Mouse (Mus musculus): Measurements from ENCODE around the gene Masp1.

Gene Masp1

DNA sequence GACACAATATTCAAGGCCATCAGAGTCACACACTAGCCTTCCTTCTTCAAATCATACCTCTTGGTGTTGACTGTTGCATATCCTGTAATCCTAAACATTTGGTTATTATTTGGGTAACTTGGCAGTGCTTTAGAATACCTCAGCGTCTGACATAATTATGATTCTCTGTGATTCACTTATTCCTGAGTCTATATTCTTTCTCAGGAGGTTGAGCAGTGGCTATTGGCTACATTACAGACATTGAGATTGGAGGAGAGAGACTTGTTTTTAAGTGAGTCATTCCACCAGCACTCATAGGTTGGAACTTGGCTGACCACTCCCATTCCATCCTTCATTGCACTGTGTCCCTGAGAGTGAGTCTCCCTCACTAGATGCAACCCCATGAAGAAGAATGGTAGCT, 7.2 kb downstream of the Masp1 start:
- no peak for DNase-seq (ENCODE audit: low spot score)

DNA sequence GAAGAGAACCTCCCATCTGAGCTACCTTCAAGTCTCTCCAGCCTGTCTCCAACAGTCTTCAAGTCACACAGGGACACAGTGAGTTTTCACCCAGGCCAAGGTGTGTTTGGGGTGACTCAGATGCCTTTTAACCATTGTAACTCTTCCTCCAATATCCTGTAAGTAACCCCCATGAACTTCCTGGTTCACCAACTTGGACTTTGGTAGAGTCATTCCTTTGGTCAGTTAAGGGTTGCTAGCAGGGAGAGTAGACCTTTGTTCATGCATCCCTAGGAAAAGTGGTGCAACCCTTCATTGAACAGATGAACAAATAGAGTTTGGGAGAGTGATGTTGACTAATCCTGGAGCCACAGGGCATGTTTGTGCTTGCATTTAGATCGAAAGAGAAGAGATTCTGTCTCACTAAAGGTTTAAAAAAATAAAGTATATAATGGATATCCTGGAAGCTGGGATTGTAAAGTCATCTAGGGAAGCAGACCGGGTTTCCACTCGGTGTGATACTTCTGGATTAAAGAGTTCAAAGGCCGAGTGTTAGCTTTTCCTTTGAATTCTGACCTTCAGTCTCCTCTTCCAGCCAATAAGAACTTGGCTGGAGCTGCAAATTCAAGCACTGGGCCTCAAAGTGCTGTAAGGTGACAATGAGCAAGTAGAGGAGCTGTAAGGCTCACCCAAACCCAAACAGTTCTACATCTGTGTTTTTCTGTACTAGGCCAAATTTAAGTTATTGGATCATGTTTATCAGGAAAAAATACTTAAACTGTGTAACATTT, 9.3 kb downstream of the Masp1 start:
- no peak for DNase-seq (ENCODE audit: low spot score)

DNA sequence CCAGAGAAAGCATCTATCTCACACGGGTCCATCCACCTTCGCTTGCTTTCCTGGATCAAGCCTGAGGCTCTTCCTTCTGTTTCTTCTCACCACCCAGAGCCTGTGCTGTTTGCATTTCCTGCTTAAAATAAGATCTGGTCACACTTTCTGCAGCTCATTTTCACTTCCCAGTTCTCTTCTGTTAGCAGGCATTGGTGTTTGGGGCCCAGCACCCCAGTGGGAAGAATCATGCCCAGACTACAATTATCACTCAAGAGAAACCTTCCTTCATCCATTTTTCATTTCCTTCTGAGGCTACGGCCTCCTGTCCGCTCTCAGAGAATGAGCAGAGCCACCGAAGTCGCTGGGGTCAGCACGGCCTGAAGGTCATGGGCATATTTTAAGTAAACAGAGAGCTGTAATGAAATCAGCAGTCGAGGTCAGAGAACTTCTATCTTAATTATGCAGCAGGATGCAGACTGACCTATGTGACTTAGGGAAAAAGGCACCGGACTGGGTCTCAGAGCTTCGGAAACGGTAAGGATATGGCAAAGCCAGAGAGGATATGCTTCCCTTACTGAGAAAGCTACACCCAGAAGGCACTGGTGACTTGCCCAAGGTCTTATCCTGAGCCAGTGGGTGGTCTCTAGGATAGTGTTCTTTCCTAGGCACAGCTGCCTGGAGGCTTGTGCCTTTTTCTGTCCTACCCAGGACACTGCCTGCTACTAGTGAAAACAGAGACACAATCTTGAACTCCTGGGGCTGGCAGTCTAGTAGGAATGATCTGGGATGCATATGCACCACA, 14.5 kb downstream of the Masp1 start:
- no peak for DNase-seq (ENCODE audit: low spot score)

DNA sequence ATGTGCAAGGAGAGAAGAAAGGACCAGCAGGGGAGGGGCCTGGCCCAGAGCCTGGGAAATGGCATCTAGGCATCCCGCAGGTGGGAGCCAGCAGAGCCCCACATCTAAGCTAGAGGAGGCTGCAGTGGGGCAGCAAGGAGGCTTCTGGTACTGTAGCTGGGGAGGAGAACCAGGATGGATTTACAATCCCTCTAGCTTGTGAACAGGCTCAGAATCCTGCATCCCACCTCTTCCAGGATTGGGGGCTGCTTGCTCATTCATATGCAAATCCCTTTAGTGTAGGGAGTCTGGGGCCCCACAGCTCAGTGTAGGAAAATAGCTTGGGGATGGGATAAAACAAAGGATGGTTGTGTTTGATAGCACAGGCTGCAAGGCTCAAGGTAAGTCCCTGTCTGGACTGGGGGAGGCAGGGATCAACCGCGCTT, 16.3 kb downstream of the Masp1 start:
- DNase-seq (ENCODE audit: low spot score): no peak

DNA sequence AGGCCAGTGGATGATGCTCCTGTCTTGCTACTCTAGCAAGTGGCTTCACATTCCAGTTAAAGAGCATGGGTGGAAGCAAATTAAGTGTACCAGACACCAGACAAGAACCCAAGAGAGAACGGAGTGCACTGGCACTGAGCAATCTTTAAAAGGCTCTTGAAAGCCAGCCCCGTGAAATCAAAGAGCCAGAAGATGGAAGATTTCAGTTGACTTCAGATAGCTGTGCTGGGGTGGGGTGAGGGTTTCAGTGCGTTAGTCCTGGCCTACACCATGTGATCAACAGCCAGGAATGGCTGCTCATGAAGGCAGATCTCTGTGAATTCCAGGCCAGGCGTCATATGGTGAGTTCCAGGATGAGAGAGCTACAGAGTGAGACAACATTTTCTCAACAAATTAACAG, 17.3 kb downstream of the Masp1 start:
- no peak for DNase-seq (ENCODE audit: low spot score)

DNA sequence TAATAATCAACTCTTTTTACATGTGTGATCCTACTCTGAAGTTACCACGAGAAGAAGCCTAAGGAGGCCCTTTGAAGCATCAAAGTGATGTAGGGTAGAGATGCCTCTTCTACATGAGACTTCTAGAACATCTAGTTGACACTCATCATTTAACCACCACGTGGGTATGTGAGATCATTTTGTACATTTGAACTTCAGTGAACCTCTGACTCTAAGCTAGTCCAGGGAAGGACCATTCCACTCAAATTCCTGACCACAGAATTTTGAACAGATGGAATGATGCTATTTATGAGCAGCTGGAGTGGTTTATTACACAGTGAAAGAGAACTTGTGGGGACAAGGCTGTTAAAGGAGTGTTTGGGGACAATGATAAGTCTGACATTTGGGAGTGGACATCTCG, 18.1 kb downstream of the Masp1 start:
- no peak for DNase-seq (ENCODE audit: low spot score)

DNA sequence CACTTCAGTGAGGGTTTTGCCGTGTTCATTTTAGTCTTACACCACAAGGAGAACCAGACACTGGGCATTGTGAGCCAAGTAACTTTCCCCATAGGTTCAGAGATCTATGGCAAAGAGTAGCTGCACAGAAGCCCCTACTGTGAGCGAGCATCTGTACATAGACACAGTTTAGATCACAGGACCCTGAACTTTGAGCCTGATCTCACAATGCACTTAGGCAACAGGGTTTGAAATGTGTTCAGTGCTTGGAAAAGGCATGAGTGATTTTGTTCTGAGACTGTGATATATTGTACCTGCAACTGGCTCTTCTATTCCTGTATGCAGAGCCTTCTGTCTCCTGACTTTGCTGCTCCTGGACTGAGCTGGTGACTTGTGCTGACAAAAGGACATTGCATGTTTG, 19.3 kb downstream of the Masp1 start:
- no peak for DNase-seq (ENCODE audit: low spot score)

DNA sequence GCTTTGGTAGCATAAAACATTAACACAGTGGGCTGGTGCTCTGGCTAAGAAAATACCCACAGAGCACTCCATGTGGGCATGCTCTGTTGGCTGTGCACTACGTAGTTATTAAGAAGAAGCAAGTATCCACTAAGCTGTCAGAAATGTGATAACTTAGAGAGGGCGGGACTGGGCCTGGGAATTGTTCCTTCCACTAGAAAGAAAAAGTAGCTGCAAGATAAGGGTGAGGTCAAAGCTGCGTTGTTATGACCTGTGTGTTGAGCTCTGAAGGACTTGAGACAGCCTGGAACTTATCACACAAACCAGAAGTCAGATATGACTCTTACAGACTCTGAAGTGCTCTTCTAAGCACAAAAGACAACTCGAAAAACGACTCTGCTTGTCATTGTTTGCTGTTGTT, 20.1 kb downstream of the Masp1 start:
- peak; percentile 43 for DNase-seq (ENCODE audit: low spot score)

DNA sequence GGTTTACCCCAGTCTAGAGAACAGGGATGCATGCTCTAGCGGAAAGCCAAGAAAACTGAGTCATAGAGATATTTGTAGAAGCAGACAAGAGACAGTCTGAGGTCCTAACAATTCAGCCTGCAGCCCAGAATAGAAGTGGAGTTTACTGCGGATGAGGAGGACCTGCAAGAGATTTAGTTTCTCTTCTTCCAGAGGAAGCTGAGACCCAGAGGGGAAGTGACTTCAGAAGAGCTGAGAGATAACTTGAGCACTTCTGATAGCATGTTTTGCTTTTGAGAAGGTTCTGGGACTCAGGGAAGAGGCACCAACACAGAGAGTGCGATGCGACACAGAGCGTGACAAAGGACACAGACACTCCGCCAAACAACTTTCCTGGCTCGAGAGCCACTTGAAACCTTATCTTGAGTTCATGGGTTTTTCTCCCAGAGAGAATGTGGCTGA, 21.9 kb downstream of the Masp1 start:
- no peak for DNase-seq (ENCODE audit: low spot score)

DNA sequence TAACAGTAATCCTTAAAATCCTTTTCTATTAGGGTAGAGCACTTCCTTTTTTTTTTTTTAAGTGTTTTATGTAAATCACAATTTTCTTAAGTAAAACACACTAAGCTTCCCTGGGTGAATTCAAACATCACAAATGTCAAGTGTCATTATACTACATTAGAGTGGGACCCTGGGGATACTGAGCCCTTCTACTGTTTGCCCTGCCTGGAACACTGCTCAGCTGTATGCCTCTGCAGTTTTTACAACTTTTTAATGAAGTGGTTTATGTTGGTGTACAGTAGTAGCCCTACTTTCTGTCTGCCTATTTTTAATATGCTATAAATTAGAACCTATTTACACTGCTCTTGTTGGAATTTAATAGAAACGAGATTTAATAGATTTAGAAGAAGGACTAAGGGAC, 22.7 kb downstream of the Masp1 start:
- DNase-seq (ENCODE audit: low spot score): no peak

DNA sequence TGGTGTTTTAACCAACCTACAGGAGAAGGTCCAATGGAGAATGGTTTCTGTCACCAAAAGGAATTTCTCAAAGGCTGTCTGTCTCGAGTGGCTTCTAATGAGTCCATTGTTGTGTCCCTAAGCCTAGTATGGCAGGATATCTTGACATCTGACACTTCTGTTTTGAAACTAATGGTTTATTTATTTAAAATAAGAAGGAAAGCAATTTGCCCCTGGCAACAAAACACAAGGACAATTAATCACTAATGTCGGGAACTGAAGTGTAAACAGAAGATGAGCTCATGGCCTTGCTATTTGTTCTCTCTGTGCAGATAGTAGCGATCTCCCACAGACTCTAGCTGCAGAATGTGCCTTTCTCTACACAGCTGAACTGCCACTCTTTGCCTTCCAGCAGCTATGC, 23.2 kb downstream of the Masp1 start:
- DNase-seq (ENCODE audit: low spot score): no peak

DNA sequence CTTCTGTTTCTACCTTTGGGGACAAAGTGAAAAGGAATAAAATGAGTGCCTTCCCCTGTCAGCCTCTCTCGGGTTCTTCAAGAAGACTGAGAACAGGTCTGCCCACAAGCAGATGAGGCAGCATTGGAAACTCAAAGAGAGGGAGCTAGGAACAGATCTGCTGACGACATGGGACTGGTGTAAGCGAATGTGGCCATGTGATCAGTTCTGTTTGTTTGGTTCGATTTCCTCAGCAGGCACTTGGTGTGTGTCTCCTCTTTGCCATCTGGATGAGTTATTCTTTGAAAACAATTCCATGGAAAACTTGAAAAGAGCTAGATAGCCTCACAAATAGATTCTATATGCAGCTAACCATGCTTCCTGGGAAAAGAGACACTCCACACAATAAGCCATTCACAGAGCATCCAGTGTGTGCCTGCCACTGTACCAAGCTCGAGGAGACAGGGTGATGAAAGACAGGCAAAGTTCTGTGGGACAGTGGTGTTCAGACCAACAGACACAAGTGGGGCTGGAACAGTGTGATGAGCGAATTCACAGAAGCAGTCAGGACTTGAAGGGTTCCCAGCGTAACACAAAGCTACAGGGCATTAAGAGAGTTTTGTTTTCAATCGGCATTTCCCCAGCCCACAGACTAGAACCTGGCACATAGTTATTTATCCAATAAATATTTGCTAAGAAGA, 24.2 kb downstream of the Masp1 start:
- DNase-seq (ENCODE audit: low spot score): no peak

DNA sequence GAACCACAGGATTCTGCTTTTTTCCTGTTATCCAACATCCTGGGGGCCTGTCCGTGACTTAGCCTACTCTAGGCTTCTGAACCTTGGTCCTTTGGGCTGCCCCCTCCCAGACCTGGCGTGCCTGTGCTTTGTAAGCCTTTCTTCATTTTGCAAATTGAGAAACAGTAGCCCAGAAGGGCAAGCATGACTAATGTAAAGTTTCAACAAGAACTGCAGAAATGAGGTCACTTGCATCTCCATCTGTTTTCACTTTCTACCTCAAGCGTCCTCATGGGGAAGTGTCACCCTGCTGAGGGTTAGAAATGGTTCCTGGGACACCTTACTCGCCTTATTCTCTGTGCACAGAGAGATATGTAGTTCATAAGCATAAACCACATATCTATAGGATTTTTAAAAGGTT, 27.8 kb downstream of the Masp1 start:
- no peak for DNase-seq (ENCODE audit: low spot score)

DNA sequence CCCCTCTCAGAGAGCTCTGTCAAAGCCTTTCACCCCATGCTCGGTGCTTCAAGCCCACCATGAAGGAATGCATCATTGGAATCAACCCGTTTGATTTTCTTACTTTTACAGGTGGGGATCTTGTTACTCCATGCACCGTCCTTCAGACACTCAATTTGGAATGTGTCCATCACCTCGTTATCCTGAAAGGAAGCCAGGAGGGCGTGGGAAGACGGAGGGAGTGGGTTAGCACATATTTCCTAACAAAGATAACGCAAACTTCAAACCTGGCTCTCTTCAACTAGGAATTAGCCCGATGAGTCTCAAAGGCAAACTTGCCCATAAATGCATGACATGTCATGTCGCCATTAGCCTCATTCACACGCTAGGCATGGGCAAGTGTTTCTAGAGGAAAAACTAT, 37.3 kb downstream of the Masp1 start:
- DNase-seq (ENCODE audit: low spot score): no peak

DNA sequence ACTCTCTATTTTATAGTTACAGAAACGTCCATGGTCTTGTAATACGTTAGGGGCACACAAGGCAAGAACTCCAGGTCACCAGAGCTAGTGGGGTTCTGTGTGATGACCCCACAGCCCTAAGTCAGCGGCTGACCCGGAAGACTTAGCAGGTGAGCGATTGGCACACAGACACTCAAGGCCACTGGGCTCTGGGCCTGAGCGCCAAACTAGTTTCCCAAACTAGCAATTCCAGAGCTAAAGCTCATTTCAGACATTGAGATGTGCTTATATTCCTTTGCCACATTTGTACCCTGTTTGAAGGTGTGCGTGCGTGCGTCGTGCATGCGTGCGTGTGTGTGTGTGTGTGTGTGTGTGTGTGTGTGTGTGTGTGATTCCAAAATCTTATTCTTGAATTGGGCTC, 37.8 kb downstream of the Masp1 start:
- DNase-seq (ENCODE audit: low spot score): no peak

DNA sequence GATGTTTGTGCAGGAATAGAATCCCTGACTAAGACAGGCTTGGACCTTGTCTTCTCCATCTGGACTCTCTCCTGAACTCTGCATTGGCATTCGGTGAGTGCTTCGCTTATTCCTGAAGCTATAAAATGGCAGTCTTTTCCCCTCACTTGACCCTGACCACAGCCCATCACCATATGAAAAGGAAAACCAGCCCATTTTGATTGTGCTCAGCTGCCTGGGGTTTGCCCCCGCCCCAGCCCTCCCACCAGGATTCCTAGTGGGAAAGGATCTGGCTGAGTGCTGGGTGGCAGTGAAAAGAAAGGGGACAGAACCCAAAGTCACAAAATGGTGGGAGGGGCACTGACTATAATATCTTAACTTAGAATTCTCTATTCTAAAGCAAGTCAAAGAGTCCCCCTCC, 38.4 kb downstream of the Masp1 start:
- DNase-seq (ENCODE audit: low spot score): no peak

DNA sequence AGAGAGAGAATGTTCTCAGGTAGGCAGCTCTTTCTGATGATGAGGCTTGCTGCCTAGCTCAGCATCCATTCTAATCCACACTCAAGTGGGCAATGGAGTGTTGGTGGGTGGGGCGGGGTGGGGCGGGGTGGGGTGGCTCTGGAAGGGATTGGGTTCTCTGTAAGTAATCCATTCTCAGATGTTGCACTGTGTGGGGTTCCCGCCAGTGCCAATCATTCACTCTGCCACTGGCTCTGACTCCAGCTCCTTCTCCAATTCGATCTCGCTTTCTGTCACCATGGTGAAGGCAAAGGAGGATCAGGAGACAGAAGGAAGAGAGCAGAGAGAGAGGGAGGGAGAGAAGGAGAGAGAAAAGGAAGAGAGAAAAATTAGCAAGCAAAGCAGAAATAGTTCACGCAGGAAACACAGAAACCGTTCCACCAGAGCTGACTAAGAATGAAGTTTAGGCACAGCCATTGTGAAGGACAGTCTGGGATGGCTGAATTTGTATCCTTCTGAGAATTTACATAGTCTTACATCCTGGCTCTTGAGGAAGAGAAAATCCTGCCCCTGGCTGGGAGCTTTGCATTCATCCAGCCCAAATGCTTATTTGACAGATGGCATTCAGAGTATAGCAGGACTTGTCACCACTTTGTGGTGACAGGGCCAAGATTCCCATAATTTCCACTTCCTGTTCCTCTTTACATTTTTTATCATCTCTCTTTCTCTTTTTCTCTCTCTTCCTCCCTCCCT, 40.6 kb downstream of the Masp1 start:
- no peak for DNase-seq (ENCODE audit: low spot score)

DNA sequence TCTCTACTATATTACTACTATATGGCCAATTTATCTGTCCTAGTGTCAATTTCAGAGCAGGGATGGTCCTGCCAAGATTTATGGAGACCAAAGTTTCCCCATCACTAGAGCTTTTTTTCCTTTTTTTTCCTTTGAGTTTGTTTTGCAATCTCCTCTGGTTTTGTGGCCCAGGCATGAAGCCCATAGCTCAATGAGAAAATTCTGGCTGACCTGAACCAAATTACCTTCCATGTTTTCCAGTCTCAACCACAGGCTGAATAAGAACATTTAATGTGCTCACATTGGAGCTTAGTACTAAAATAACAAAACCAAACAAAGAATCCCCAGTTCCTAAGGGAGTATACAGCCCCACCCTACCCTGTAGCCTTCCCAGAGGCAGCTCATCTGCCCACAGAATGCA, 44.0 kb downstream of the Masp1 start:
- DNase-seq (ENCODE audit: low spot score): no peak

DNA sequence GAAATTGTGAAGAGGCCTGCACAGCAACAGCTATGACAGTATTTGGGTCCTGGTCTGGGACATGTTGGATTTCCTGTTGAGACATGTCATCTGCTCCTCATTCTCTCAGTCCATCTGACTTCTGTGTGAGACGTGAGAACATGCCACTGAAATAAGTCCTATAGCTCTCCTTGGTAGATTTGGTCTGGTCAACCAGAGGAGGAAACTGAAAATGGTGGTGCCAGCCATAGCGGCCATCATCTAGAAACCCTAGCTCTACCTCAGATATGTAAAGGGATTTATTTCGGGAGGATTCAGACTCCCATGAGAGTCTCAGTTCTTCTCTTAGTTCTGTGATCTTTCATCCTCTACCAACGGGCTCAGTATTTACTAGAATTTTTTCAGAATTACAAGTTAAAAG, 45.0 kb downstream of the Masp1 start:
- no peak for DNase-seq (ENCODE audit: low spot score)

DNA sequence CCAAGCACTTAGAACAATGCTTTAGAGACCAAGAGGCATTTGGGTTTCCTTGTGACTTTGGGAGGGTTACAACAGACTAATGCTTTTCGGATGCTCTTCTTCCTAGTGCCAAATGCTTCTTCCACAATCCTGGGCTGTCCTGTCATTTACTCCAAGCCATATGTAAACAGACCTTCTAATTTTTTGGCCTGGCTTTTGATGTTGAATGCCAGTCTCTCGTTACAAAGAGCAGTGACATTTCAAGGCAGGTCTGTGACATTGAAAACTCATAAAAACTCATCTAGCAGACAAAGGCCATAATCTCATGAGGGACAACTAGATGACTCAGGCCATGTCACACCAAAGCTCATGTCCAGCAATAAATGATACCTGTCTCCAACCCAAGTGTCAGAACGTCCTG, 48.6 kb downstream of the Masp1 start:
- no peak for DNase-seq (ENCODE audit: low spot score)

DNA sequence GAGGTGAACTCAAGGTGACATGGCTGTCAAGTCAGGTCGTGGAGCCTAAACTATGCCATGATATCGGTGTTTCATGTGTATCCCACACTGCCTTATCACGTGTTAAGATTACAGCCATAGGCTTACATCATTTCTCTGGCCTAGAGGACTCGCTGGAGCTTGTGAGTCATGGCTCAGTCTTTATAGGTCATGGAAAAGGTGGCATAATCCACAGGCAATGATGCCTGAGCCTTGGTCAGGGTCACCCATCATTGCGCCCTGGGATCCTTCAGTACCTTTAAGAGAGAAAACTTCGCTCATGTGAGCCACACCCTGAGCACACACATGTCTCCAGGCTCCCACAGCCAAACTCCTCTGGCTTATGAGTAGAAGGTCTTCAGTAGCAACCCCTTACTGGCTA, 49.1 kb downstream of the Masp1 start:
- DNase-seq (ENCODE audit: low spot score): no peak

DNA sequence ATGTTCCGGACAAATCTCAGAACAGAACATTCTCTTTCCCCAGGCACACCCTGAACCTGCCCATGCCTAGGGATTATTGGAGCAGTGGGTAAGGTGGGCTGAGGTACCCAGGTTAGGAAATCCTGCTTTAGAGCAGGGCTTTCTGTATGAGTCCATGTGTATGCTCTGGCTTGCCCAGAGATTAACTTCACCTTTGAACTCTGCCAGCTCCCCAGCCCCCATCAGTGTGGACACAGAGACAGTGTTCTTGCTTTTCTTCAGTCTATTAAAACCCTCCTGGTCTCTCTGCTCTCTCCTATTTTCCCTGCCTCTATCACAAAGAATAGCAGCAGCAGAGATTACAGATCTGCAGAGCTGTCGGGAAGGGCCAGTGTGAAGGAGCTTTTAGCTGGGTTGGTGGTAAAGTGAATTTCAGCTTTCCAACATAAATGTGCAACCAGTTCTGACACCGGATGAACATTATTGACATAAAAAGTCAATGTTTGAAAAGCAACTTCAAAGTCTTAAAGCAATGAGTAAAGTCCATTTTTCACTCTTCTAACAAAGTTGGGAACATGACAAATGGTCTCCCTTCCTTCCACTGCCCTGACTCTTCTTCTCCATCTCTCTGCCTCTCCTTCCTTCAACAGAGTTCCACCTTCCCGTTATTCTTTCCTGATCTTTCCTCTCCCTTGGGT, 56.8 kb downstream of the Masp1 start:
- no peak for DNase-seq (ENCODE audit: low spot score)

Data from c-Kit-positive CD71-positive TER-119-positive erythroid progenitor cells, embryonic 14.5 days (primary cell).